Comparison of ENCODE assay signal across 8 mouse cellular contexts in the genomic region with DNA sequence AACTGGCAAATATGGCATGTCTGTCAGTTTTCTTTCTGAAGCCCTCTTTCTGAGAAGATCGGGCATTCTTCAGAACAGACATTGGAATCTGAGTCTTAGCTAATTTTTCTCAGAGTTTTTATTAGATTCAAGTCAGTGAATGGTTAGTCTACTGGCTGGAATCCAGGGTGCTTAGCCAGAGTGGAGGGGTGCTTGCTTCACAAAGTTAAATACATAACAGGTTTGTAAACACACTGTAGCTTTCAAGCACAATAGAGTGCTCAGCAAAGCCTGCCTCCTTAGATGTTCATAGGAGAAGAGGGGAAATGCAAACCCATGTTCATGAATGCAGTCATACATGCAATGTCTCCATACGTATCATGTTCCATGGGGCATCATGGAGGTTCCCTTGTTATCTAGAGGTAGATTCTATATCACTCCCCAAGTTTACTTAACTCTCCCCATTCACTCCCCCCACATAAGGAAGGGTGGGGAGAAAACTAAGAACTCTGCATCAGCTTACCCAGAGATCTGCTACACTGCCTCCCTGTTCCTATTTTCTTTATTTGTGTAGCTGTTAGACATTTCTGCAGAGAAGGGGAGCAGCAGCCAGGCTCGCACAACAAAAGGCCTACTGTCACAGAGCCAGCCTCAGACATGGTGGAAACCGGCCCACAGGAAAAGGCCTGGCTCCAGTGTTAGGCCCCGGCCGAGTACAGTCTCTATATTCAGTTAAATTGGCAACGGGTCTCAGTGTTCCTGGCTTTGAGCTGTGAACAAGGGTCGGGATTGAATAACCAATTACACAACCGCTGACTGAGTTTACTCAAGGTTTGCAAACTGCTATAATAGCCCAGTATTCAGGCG.
DNase-seq lines count a peak whose midpoint lies in the region; ATAC-seq and TF ChIP-seq lines count a peak whose summit lies in the region.

No protein-coding gene starts in this region.

- peak; percentile 63; the same call in 1 of the 2 replicates for ATAC-seq in forebrain, embryonic 11.5 days (replicated peaks; ENCODE audit: low FRiP score)
- peak; percentile 64 for ATAC-seq in heart, embryonic 14.5 days (ENCODE audit: insufficient number of reproducible peaks, insufficient read depth, low FRiP score, low read depth)
- ATAC-seq in liver, embryonic 14.5 days (ENCODE audit: insufficient read depth), result peak; percentile 48; the same call in 1 of the 2 replicates

- no peak overlapping the region for H3K4me3 ChIP-seq in forebrain, embryonic 11.5 days (ENCODE audit: low read depth, low read length)
- H3K4me3 ChIP-seq in heart, embryonic 14.5 days (ENCODE audit: control insufficient read depth in 1 of 2, insufficient read depth in 1 of 2, low read depth in 1 of 2, low read length in 2 of 2), result no peak overlapping the region
- H3K4me3 ChIP-seq in liver, embryonic 14.5 days (ENCODE audit: insufficient read depth in 1 of 2, low read depth in 2 of 2, low read length in 2 of 2), result no peak overlapping the region

- no peak for TF ChIP-seq EP300 in liver, embryonic 14.5 days (IDR thresholded peaks at IDR 0.05; ENCODE audit: low read depth)

- no peaks in the 10 kb centered on the region for H3K36me3 ChIP-seq in forebrain, embryonic 11.5 days (ENCODE audit: control insufficient read depth, insufficient read depth, low read length)
- no peaks in the 10 kb centered on the region for H3K36me3 ChIP-seq in heart, embryonic 14.5 days (ENCODE audit: control insufficient read depth, insufficient read depth, low read length)
- no peaks in the 10 kb centered on the region for H3K36me3 ChIP-seq in liver, embryonic 14.5 days (replicated peaks; ENCODE audit: control insufficient read depth, insufficient read depth, low read depth)

- H3K9ac ChIP-seq in forebrain, embryonic 11.5 days (ENCODE audit: low read length), result no peak overlapping the region
- H3K9ac ChIP-seq in heart, embryonic 14.5 days (ENCODE audit: low read length), result no peak overlapping the region
- no peak overlapping the region for H3K9ac ChIP-seq in liver, embryonic 14.5 days (replicated peaks)

- WGBS in forebrain, embryonic 11.5 days, result 56% methylated on average over 10 of the region's 10 CpGs
- WGBS in heart, embryonic 14.5 days, result 65% methylated on average over 10 of the region's 10 CpGs
- 65% methylated on average over 10 of the region's 10 CpGs for WGBS in liver, embryonic 14.5 days (ENCODE audit: insufficient replicate concordance)

- no peaks in the 10 kb centered on the region for H3K27me3 ChIP-seq in forebrain, embryonic 11.5 days (ENCODE audit: control insufficient read depth, insufficient read depth, low read length)
- no peaks in the 10 kb centered on the region for H3K27me3 ChIP-seq in heart, embryonic 14.5 days (ENCODE audit: control insufficient read depth, insufficient read depth, low read length)
- no peaks in the 10 kb centered on the region for H3K27me3 ChIP-seq in liver, embryonic 14.5 days (ENCODE audit: control insufficient read depth, insufficient read depth, low read length)

- no peak for TF ChIP-seq CTCF in liver, embryonic 14.5 days (IDR thresholded peaks at IDR 0.05; ENCODE audit: low read depth)

- no peak overlapping the region for H3K4me2 ChIP-seq in forebrain, embryonic 11.5 days (ENCODE audit: low read depth, low read length, severe bottlenecking)
- no peak overlapping the region for H3K4me2 ChIP-seq in heart, embryonic 14.5 days (ENCODE audit: low read length)
- H3K4me2 ChIP-seq in liver, embryonic 14.5 days (ENCODE audit: low read depth), result no peak overlapping the region

- H3K9me3 ChIP-seq in forebrain, embryonic 11.5 days (ENCODE audit: control insufficient read depth, low read length), result no peaks in the 10 kb centered on the region
- H3K9me3 ChIP-seq in heart, embryonic 14.5 days (ENCODE audit: control insufficient read depth, low read length), result no peaks in the 10 kb centered on the region
- H3K9me3 ChIP-seq in liver, embryonic 14.5 days (ENCODE audit: control insufficient read depth, low read length), result no peaks in the 10 kb centered on the region

- H3K4me1 ChIP-seq in forebrain, embryonic 11.5 days (replicated peaks; ENCODE audit: control insufficient read depth, insufficient read depth, low read length), result no peaks in the 10 kb centered on the region
- peaks cover 4 to 7% of the 10 kb centered on the region in 2 experiments for H3K4me1 ChIP-seq in heart, embryonic 14.5 days (ENCODE audit: control insufficient read depth in 2 of 2, insufficient read depth in 2 of 2, low read length in 2 of 2)
- peaks cover 0 to 5% of the 10 kb centered on the region in 2 experiments; a peak in 1 of 4 replicates for H3K4me1 ChIP-seq in liver, embryonic 14.5 days (replicated peaks; ENCODE audit: control insufficient read depth in 2 of 2, insufficient read depth in 2 of 2, low read length in 1 of 2)

- no peak overlapping the region; the same call in 1 of the 2 replicates for H3K27ac ChIP-seq in forebrain, embryonic 11.5 days (ENCODE audit: low read depth, low read length)
- H3K27ac ChIP-seq in heart, embryonic 14.5 days (replicated peaks in 1 of 2; ENCODE audit: control insufficient read depth in 1 of 2, insufficient read depth in 1 of 2, low read depth in 2 of 2, low read length in 2 of 2), result peak overlapping the region; percentile 62 to 71
- no peak overlapping the region for H3K27ac ChIP-seq in liver, embryonic 14.5 days

- DNase-seq in embryo, embryonic 10.5 days (ENCODE audit: low spot score), result peak; percentile 54
- DNase-seq in embryo, embryonic 10 days (ENCODE audit: low spot score), result no peak
- DNase-seq in forebrain, embryonic 11.5 days (ENCODE audit: low spot score), result peak; percentile 63
- peak; percentile 32 to 38 for DNase-seq in kidney, postnatal 36 days
- DNase-seq in liver, embryonic 14.5 days (ENCODE audit: low read depth in 3 of 3, low spot score in 3 of 3), result peak in 2 of 3 experiments; percentile 17 to 25
- DNase-seq in ovary, adult 18-20 months (ENCODE audit: low spot score), result peak; percentile 21
- no peak for DNase-seq in thymus, adult 18-20 months

Comparison
In these comparisons a context has a peak if more than half of its experiments do, and no peak if none do; other contexts are left out.
1. DNase-seq: peak in embryo, embryonic 10.5 days (single experiment), forebrain, embryonic 11.5 days (single experiment), kidney, postnatal 36 days (2 of 2), liver, embryonic 14.5 days (2 of 3) and ovary, adult 18-20 months (single experiment); none in embryo, embryonic 10 days (single experiment) and thymus, adult 18-20 months (0 of 2).
2. H3K27ac ChIP-seq: peak in heart, embryonic 14.5 days (2 of 2); none in forebrain, embryonic 11.5 days (single experiment) and liver, embryonic 14.5 days (single experiment).
3. Peak in every context shown above with its lines, with median percentiles within 50 percentile points of each other: ATAC-seq.